Mouse (Mus musculus) ES-E14 (cell line): ENCODE results near the gene Helt.

ENCODE experiments used
- HCFC1 ChIP-seq: IDR thresholded peaks from 2 replicates; pipeline ENCODE4 v1.6.1; 2012; ENCODE audit warnings: low read length, inconsistent platforms, borderline replicate concordance; ENCODE audit not compliant: insufficient read depth
- MAFK ChIP-seq: IDR thresholded peaks from 2 replicates; pipeline ENCODE4 v1.6.1; 2014; ENCODE audit warnings: mild to moderate bottlenecking, low read depth, low read length, inconsistent platforms; ENCODE audit not compliant: insufficient read depth
- ZNF384 ChIP-seq: IDR thresholded peaks from 2 replicates; pipeline ENCODE4 v1.6.1; 2012; ENCODE audit warnings: low read depth, low read length, inconsistent platforms

DNA sequence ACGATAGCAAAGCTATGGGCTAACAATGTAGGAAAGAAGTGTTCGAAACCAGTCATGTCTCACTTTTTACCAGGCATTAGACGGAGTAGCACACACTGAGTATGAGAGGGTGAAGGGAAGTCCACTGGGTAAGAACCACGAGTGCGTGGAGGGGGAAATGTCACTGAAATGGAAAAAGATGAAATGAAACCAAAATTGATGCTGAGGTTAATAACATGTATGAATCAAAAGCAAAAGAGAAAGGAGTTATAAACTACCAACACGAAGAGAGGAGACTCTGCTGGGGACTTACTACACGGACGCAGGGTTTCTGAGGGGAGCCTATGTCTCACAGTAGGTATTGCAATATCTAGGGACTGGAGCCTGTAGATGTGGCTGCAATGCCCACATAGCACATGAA is 41.9 kb upstream of the Helt start:
- TF ChIP-seq MAFK: no peak
- no peak for TF ChIP-seq HCFC1
- TF ChIP-seq ZNF384: no peak
